Comparison of ENCODE assay signal across 26 mouse cellular contexts in the genomic region with DNA sequence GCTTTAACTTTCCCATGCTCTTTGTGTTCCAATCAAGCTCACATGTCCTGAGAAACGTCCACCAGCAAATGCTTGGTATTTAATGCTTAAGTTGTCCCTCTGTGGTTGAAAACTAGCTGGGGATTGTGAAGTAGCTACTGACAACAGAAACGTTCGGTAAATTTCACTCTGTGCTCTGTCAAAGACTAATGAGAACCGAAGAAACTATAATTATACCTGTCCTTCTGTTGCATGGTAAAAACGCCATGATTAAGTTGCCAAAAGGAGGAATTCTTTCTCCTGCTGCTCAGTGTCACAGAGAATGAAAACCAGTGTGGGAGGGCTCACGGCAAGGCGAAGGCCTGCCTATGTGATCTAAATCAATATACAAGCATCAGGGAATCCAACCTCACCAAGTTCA.
"Had no signal": no experiment of that assay in that cellular context is flagged by ENCODE, and none has a peak within 500 bp of the region (broad histone marks: within the 10 kb centered on the region; RNA-seq: fewer than 3 reads in every experiment).

No protein-coding gene starts in this region.

- DNase-seq: gastrocnemius, adult 2 months; gastrocnemius, postnatal 36 days; heart, adult 18-20 months; heart, postnatal 14 days; heart, postnatal 36 days; kidney, adult 11 months; kidney, adult 2 months; kidney, adult 9 months; kidney, postnatal 14 days; kidney, postnatal 36 days; layer of hippocampus, adult 9-11 months; layer of hippocampus, postnatal 36 days; left cerebral cortex, postnatal 4 days had no signal

- ATAC-seq: hindbrain, postnatal 0 days; intestine, embryonic 16.5 days; liver, embryonic 12.5 days had no signal

- H3K4me3 ChIP-seq: gastrocnemius, adult 2 months; heart, embryonic 13.5 days; heart, embryonic 15.5 days; hindbrain, embryonic 13.5 days; hindbrain, embryonic 15.5 days; kidney, embryonic 15.5 days; limb, embryonic 13.5 days; limb, embryonic 15.5 days; liver, embryonic 12.5 days had no signal

- H3K9me3 ChIP-seq: heart, embryonic 13.5 days; heart, embryonic 15.5 days; hindbrain, embryonic 13.5 days; hindbrain, embryonic 15.5 days; kidney, embryonic 15.5 days; limb, embryonic 13.5 days; limb, embryonic 15.5 days; liver, embryonic 12.5 days had no signal

- H3K27me3 ChIP-seq: heart, embryonic 13.5 days; heart, embryonic 15.5 days; hindbrain, embryonic 13.5 days; hindbrain, embryonic 15.5 days; kidney, embryonic 15.5 days; limb, embryonic 13.5 days; limb, embryonic 15.5 days; liver, embryonic 12.5 days had no signal

- H3K9ac ChIP-seq: heart, embryonic 13.5 days; heart, embryonic 15.5 days; hindbrain, embryonic 13.5 days; hindbrain, embryonic 15.5 days; kidney, embryonic 15.5 days; limb, embryonic 13.5 days; limb, embryonic 15.5 days; liver, embryonic 12.5 days; liver, embryonic 14.5 days had no signal

- H3K27ac ChIP-seq: gastrocnemius, adult 2 months; heart, embryonic 13.5 days; heart, embryonic 15.5 days; hindbrain, embryonic 13.5 days; hindbrain, embryonic 15.5 days; hindbrain, postnatal 0 days; kidney, embryonic 15.5 days; kidney, postnatal 0 days; limb, embryonic 13.5 days; limb, embryonic 15.5 days; liver, embryonic 12.5 days; liver, embryonic 14.5 days had no signal

- H3K4me1 ChIP-seq: heart, embryonic 13.5 days; hindbrain, embryonic 13.5 days; hindbrain, embryonic 15.5 days; kidney, embryonic 15.5 days; limb, embryonic 13.5 days; limb, embryonic 15.5 days; liver, embryonic 12.5 days had no signal

- H3K36me3 ChIP-seq: heart, embryonic 13.5 days; heart, embryonic 15.5 days; hindbrain, embryonic 15.5 days; kidney, embryonic 15.5 days; limb, embryonic 13.5 days; limb, embryonic 15.5 days; liver, embryonic 12.5 days had no signal

- H3K4me2 ChIP-seq: heart, embryonic 11.5 days; heart, embryonic 13.5 days; heart, embryonic 15.5 days; hindbrain, embryonic 13.5 days; hindbrain, embryonic 15.5 days; kidney, embryonic 15.5 days; limb, embryonic 13.5 days; limb, embryonic 15.5 days; liver, embryonic 12.5 days had no signal
